Mouse (Mus musculus): ENCODE measurements at regions not wholly inside any gene's neighbourhood (a gene's known extent, or its start where the extent isn't known, plus 50 kb on each side); places are given as distances from the start of the nearest gene placed in this dataset.
A peak's percentile ranks its signal among the peaks of the same experiment; 100 is the strongest.

DNA sequence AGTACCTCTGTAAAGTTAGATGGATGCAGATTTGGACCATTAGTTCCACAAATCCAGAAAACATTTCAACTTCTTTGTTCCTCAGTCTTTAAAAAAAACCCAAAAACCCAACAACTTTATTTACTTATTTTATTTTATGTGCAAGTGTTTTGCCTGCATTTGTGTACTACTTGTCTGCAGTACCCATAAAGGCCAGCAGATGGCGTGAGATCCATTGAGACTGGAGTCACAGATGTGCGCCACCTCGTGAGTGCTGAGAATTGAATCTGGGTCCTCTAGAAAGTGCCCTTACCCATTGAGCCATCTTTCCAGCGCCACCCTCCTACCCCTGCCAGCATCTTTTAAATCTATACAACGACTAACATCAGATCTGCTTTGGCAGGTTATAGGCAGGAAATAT is 53.0 kb downstream of the Gm12689 start:
- 71% methylated on average over 5 of the region's 5 CpGs for WGBS
- no peak overlapping the region for H3K27ac ChIP-seq
- H3K4me3 ChIP-seq: no peak overlapping the region
- H3K36me3 ChIP-seq: no peaks in the 10 kb centered on the region
- H3K9ac ChIP-seq: no peak overlapping the region
- no peak for ATAC-seq (ENCODE audit: low FRiP score, low read depth)
- H3K4me1 ChIP-seq: no peaks in the 10 kb centered on the region
- H3K9me3 ChIP-seq: no peaks in the 10 kb centered on the region
- no peak overlapping the region for H3K4me2 ChIP-seq (replicated peaks)
- H3K27me3 ChIP-seq (replicated peaks): no peaks in the 10 kb centered on the region

DNA sequence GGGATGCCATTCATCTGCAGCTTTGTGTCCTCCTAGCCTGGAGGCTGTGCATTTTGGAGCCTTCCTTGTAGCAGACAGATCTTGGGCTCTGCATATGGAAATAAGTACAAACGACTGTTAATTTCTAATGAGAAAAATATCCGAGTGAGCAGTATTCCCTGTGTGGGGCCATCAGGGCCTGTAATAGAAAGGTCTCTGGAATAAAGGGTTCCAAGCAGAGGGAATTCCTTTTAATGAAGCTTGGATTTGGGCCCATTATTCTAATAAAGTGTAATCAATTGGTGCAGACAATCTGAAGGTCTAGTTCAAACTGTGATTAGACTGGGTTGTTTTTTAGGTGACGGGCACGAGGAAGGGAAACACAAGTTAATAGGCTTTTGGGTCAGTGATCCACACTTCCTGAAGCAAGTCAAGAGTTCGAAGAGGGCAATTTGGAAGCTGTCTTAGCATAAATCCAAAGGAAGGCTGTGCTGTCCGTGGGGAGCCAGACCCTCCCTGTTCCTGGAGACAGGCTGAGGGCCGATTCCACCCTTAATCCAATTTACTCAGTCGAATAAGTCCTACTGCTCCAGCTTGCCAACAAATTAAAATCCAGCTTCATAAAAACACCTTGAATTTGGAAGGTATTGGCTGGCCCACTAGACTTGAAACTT is 57.5 kb downstream of the Gm12689 start:
- Histone ChIP-seq H3K4me1 (no peaks in the 10 kb centered on the region), H3K27ac (no peak overlapping the region), H3K9ac (no peak overlapping the region), H3K36me3 (no peaks in the 10 kb centered on the region), H3K4me3 (no peak overlapping the region), H3K27me3 (replicated peaks) (no peaks in the 10 kb centered on the region), H3K9me3 (no peaks in the 10 kb centered on the region), H3K4me2 (replicated peaks) (no peak overlapping the region)
- WGBS: 47% methylated on average over 8 of the region's 8 CpGs
- no peak for ATAC-seq (ENCODE audit: low FRiP score, low read depth)

DNA sequence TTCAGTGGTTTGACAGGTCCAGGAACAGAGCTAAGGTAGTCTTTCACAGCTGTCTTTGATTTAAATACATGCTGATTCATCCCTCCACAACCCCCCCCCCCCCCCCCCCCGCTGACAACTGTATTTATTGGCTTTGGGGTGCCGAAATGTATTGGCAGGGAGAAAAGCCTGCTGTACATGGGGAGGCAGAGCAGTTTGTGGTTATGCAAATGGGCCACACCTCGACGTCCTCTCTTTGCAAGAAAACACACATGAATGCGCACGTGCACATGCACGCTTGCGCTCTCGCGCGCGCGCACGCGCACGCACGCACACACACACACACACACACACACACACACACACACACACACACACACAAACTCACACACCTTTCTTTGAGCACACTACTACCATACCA is 58.5 kb downstream of the Gm12689 start:
- ATAC-seq (ENCODE audit: low FRiP score, low read depth): no peak
- Histone ChIP-seq H3K9ac (no peak overlapping the region), H3K4me3 (no peak overlapping the region), H3K36me3 (no peaks in the 10 kb centered on the region), H3K27ac (no peak overlapping the region), H3K9me3 (no peaks in the 10 kb centered on the region; the same call in 1 of the 2 replicates), H3K4me1 (no peaks in the 10 kb centered on the region), H3K27me3 (replicated peaks) (no peaks in the 10 kb centered on the region), H3K4me2 (replicated peaks) (no peak overlapping the region)
- WGBS: 72% methylated on average over 15 of the region's 17 CpGs

DNA sequence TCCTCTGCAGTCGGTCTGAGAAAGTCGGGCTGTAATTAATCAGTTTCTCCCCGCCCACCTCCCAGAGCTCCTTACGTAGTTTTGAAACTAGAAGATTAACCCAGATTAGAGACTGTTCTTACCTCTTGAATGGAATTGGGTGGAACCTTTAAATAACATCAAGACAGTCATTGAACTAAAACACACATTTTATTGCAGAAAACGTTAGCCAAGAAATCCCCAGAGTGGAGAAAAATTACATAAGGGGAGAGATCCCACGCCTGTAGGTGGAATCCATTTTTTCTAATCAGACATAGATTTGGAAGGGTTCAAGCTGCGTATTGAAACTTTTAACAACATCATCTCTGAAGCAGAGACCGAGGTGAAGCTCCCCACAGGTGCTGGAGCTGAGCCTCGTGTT is 59.1 kb downstream of the Gm12689 start:
- no peaks in the 10 kb centered on the region for H3K27me3 ChIP-seq (replicated peaks)
- peaks cover 4% of the 10 kb centered on the region; the same call in 1 of the 2 replicates for H3K9me3 ChIP-seq
- ATAC-seq (ENCODE audit: low FRiP score, low read depth): no peak
- H3K4me1 ChIP-seq: no peaks in the 10 kb centered on the region
- no peak overlapping the region for H3K27ac ChIP-seq
- no peak overlapping the region for H3K4me2 ChIP-seq (replicated peaks)
- H3K36me3 ChIP-seq: no peaks in the 10 kb centered on the region
- WGBS: 57% methylated on average over 9 of the region's 9 CpGs
- no peak overlapping the region for H3K9ac ChIP-seq
- no peak overlapping the region for H3K4me3 ChIP-seq

DNA sequence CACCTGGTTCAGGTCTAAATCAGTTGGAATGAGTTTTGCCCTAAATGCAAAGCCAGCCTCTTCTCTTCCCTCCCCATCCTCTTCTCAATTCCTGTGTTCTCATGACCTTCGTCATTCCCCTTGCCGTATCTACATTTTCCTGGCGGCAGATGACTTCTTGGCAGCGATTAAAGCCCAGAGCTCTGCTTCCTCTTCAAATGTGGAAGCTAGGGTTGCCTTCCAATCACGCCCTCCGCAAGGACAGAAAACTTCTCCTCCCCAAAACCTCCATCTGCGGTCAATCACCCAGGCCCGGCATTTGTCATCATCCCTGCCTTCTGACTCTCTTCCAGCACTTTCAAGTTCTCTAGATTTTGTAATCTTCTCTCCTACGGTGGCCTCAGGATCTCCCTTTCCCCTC is 72.3 kb downstream of the Gm12689 start:
- no peak overlapping the region for H3K4me3 ChIP-seq
- H3K4me2 ChIP-seq (replicated peaks): no peak overlapping the region
- H3K36me3 ChIP-seq: no peaks in the 10 kb centered on the region
- 92% methylated on average over 9 of the region's 9 CpGs for WGBS
- H3K27me3 ChIP-seq (replicated peaks): 0 out of 2 replicates have a peak, but pooled peaks cover 5% of the 10 kb centered on the region
- H3K9ac ChIP-seq: no peak overlapping the region
- H3K9me3 ChIP-seq: no peaks in the 10 kb centered on the region
- H3K27ac ChIP-seq: no peak overlapping the region
- ATAC-seq (ENCODE audit: low FRiP score, low read depth): no peak
- peaks cover 1% of the 10 kb centered on the region; the same call in 1 of the 2 replicates for H3K4me1 ChIP-seq

DNA sequence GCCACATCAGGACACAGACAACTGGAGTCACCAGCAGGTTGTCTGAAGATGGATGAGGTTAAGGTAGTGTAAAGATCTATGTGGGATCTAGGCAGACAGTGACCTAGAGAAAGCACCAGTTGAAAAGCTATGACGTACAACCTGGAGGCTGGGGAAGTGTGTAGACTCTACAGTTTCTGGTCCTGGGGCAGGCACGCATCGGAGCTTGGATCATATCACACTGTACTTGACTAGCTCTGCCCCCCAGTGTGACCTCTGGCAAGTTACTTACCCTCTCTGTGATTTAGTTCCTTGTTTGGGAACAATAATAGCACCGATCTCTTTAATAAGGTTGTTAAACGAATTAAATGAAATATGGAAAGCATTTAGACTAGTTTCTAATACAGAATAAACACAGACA is 75.5 kb downstream of the Gm12689 start:
- no peak for ATAC-seq (ENCODE audit: low FRiP score, low read depth)
- no peaks in the 10 kb centered on the region for H3K9me3 ChIP-seq
- no peak overlapping the region for H3K4me2 ChIP-seq (replicated peaks)
- no peak overlapping the region for H3K27ac ChIP-seq
- WGBS: 89% methylated on average over 5 of the region's 5 CpGs
- no peak overlapping the region for H3K9ac ChIP-seq
- peaks cover 19% of the 10 kb centered on the region for H3K4me1 ChIP-seq
- H3K36me3 ChIP-seq: no peaks in the 10 kb centered on the region
- H3K27me3 ChIP-seq (replicated peaks): 0 out of 2 replicates have a peak, but pooled peaks cover 5% of the 10 kb centered on the region
- no peak overlapping the region for H3K4me3 ChIP-seq

DNA sequence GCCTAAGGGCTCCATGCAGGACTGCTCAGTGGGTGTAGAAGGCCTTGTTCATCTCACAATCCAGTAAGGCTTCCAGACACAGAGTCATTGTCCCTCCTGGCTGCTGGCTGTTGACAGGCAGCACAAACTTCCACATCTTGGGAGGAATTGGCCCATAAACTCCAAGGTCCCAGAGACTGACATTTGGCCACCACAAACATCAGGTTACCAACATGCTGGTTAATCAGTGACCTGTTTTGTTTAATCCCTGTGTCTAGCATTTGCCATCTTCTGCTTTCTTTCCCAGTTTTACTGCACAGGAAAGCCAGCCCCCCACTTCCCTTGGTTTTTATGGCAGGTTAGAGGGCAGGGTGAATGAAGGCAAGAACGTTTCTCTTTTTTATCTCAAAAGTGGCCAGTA is 80.5 kb downstream of the Gm12689 start:
- H3K9ac ChIP-seq: no peak overlapping the region
- WGBS: 0% methylated on average over 1 of the region's 1 CpGs
- no peak overlapping the region for H3K4me2 ChIP-seq (replicated peaks)
- ATAC-seq (ENCODE audit: low FRiP score, low read depth): no peak
- no peak overlapping the region for H3K4me3 ChIP-seq
- peaks cover 22% of the 10 kb centered on the region for H3K27me3 ChIP-seq (replicated peaks)
- H3K9me3 ChIP-seq: no peaks in the 10 kb centered on the region
- H3K27ac ChIP-seq: no peak overlapping the region
- no peaks in the 10 kb centered on the region for H3K36me3 ChIP-seq
- peaks cover 33% of the 10 kb centered on the region for H3K4me1 ChIP-seq

DNA sequence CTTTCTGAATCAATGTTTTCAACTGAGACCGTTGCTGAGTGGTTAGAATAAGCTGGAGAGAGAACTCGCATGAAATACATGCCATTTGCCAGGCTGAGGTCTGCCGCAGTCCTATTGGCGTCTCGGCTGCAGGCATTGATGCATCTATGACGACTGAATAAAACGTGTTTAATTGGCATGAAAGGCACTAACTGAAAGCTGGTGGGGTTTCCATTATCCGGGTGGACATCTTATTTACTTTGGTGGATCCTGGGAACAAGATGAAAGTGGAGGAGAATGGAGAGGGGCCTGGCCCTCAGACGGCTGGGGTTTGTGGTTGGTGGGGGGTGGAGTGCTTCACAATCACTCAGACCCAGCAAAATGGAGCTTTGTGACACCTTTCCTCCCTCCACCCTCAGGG is 81.2 kb downstream of the Gm12689 start:
- no peak overlapping the region for H3K9ac ChIP-seq
- 0 out of 2 replicates have a peak overlapping the region, but pooled peaks have one; percentile 3 for H3K4me2 ChIP-seq (replicated peaks)
- H3K4me1 ChIP-seq: peaks cover 33% of the 10 kb centered on the region
- ATAC-seq (ENCODE audit: low FRiP score, low read depth): no peak
- H3K27me3 ChIP-seq (replicated peaks): peaks cover 28% of the 10 kb centered on the region
- no peaks in the 10 kb centered on the region for H3K9me3 ChIP-seq
- 9% methylated on average over 9 of the region's 9 CpGs for WGBS
- no peak overlapping the region for H3K4me3 ChIP-seq
- no peaks in the 10 kb centered on the region for H3K36me3 ChIP-seq
- no peak overlapping the region for H3K27ac ChIP-seq

DNA sequence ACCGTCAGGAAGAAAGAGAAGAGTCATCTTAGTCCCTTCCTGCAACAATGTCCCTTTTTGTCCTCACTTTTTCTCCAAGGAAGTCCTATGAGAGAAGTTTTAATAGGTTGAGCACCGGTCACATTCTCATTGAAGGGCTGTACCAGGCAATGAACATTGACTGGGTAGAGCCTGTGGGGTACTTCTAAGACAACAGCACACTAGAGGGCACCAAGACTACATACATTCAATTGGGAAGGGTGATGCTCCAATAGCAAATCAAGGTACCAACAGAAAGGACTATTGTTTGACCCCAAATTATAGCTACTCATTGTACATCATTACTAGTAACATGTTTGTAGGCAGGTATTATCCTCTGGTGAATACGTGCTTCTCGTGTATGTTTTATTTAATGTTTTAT is 84.3 kb downstream of the Gm12689 start:
- WGBS: 88% methylated on average over 4 of the region's 4 CpGs
- Histone ChIP-seq H3K9me3 (no peaks in the 10 kb centered on the region), H3K36me3 (no peaks in the 10 kb centered on the region), H3K4me3 (no peak overlapping the region), H3K4me2 (replicated peaks) (no peak overlapping the region), H3K9ac (no peak overlapping the region), H3K4me1 (peaks cover 22% of the 10 kb centered on the region; the same call in 1 of the 2 replicates), H3K27me3 (replicated peaks) (peaks cover 28% of the 10 kb centered on the region), H3K27ac (no peak overlapping the region)
- ATAC-seq (ENCODE audit: low FRiP score, low read depth): no peak

DNA sequence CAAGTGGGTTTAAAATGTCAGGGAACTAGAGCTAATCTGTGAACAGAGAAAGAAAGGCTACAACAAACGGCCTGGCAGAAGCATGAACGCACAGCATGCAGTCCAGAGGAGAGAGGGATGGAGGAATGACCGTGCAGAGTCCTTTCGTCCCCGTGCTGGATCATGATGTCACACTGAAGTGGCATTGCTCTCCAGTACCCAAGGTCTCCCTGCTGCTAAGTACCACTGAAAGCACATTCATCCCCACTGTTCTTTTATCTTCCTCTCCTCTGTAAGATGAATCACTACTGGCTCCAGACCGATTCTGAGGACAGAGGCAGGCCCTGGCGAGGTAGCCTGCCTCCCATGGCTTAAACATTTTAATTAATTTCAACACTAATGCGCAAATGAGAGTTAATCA is 89.7 kb downstream of the Gm12689 start:
- Histone ChIP-seq H3K27ac (no peak overlapping the region), H3K4me3 (no peak overlapping the region), H3K9ac (no peak overlapping the region), H3K36me3 (no peaks in the 10 kb centered on the region), H3K27me3 (replicated peaks) (0 out of 2 replicates have a peak, but pooled peaks cover 8% of the 10 kb centered on the region), H3K4me1 (no peaks in the 10 kb centered on the region; the same call in 1 of the 2 replicates), H3K9me3 (no peaks in the 10 kb centered on the region), H3K4me2 (replicated peaks) (no peak overlapping the region)
- peak; percentile 29; the same call in 1 of the 2 replicates for ATAC-seq (ENCODE audit: low FRiP score, low read depth)
- WGBS: 17% methylated on average over 8 of the region's 8 CpGs

DNA sequence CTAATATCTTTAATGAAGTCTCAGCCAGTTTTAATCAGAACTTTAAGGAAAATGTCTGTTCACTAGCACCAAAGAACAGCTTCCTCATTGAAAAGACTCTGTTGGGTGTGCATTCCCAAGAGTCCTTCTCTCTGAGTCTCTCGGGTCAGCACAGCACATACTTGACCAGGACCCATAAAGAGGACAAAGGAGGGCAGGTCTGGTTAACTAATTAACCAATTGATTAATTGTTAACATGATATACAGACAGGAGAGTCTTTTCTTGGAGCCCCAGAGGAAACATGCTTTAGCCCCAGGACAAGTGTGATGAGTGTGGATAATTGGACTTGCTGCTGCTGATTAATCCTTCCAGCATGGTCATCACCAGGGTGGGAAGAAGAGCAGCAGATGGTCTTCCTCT is 93.7 kb downstream of the Gm12689 start:
- Histone ChIP-seq H3K36me3 (no peaks in the 10 kb centered on the region), H3K9ac (no peak overlapping the region), H3K27me3 (replicated peaks) (no peaks in the 10 kb centered on the region), H3K4me2 (replicated peaks) (no peak overlapping the region), H3K4me1 (no peaks in the 10 kb centered on the region; the same call in 1 of the 2 replicates), H3K9me3 (no peaks in the 10 kb centered on the region), H3K4me3 (no peak overlapping the region), H3K27ac (no peak overlapping the region)
- ATAC-seq (ENCODE audit: low FRiP score, low read depth): no peak
- 40% methylated on average over 1 of the region's 1 CpGs for WGBS

DNA sequence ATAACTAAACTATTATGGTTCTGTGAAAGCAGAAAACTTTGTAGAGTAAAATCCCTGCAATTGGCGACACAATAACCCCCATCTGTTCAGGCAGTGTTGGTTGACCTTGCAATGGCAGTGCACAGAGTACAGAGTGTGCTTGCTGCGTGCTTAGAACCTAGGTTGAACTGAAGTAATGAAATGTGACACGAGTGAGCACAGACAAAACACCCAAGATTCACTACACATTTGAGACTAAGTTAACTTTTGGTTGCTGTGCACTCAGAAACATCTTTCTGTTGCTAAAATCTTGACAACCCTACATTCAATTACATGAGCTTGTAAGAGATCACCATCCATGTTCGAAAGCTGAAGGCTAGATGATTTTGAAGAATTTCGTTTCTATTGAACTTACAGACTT is 97.3 kb downstream of the Gm12689 start:
- H3K4me2 ChIP-seq (replicated peaks): no peak overlapping the region
- H3K4me1 ChIP-seq: no peaks in the 10 kb centered on the region
- ATAC-seq (ENCODE audit: low FRiP score, low read depth): no peak
- no peaks in the 10 kb centered on the region for H3K36me3 ChIP-seq
- no peak overlapping the region for H3K9ac ChIP-seq
- 92% methylated on average over 5 of the region's 5 CpGs for WGBS
- no peaks in the 10 kb centered on the region for H3K9me3 ChIP-seq
- no peaks in the 10 kb centered on the region for H3K27me3 ChIP-seq (replicated peaks)
- no peak overlapping the region for H3K4me3 ChIP-seq
- no peak overlapping the region for H3K27ac ChIP-seq

DNA sequence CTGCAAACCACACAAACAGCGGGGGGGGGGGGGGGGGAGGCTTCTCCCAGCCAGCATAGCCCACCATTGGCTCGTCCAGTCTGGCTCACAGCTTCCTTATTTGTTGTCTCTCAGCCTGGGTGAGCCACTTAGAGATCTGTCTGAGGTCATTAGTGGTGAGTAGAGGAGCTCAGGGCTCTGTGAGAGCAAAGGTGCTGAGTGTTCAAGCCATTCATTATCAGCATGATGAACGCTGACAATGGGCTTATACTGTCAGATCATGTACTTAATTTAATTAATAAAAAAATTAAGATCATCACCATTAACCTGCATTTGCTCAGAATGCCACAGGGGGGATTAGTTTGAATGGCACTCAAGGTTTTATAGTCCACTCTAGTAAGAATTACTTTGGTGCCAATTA is 98.5 kb downstream of the Gm12689 start:
- ATAC-seq (ENCODE audit: low FRiP score, low read depth): no peak
- H3K27me3 ChIP-seq (replicated peaks): no peaks in the 10 kb centered on the region

More for the DNA sequence above, 98.5 kb downstream of the Gm12689 start:
- 59% methylated on average over 3 of the region's 3 CpGs for WGBS
- Histone ChIP-seq H3K27ac (no peak overlapping the region), H3K4me3 (no peak overlapping the region), H3K4me2 (replicated peaks) (no peak overlapping the region), H3K9ac (no peak overlapping the region), H3K36me3 (no peaks in the 10 kb centered on the region), H3K4me1 (no peaks in the 10 kb centered on the region), H3K9me3 (no peaks in the 10 kb centered on the region)

Measured in neural tube, embryonic 12.5 days (tissue).